Mouse (Mus musculus) kidney, adult 2 months (tissue): ENCODE measurements around the gene Stac.

Experiments
- CTCF ChIP-seq: fragments of 200-500 bp; conservative IDR thresholded peaks from 2 replicates; pipeline ENCODE4 v1.5.1; 2011; ENCODE audit warnings: low read depth, mild to moderate bottlenecking, control low read depth, low read length, moderate library complexity, mixed read lengths; ENCODE audit not compliant: insufficient read depth, insufficient read length
- POLR2A ChIP-seq: fragments of 200-500 bp; IDR thresholded peaks from one replicate; pipeline ENCODE4 v1.6.1; 2011; ENCODE audit warnings: low read depth, low read length, control low read depth

GRCm38 (mm10) chr9:111550281-111550962, 139.7 kb downstream of the Stac start:
- TF ChIP-seq CTCF = no peak
- no peak for TF ChIP-seq POLR2A
